Mouse (Mus musculus) thymus, postnatal 4 days (tissue): ENCODE data around the gene Msh5.

ENCODE experiments used
- DNase-seq: peaks from one replicate; pipeline ENCODE4 v3.0.0; 2021

Msh5 gene

DNA sequence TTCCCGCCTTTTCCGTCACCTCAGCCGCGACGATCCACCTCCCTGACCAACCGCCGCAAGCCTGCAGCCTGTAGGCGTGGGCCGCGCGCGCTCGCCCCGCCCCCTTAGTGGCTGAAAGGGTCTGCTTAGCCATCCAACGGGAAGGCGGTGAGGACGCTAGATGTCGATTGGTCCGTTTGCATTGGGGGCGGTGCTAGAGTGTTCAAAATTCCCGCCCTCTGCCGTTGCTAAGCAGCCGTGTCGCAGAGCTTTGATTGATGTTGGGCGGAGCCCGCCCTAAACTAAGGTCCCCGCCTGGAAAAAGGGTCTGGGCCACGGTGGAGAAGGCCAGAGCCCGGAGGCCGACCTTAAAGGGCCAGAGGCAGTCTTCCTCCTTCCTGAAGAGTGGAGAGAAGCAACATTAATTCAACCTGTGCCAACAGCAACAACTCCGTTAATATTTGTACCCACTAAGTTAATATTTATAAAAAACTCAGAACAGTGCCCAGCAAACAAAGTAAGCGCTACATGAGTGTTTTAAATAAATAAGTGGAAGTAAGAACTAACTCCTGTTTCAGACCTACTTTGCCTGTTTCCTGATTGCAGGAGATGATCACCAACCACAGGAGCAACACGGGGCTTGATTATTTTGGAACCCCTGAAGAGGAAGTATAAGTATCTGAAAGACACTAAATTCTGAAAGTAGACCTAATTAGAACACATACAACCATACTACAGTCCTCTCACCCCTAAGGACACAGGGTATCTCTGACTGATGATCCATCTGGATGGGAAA is at the start of gene Msh5:
Msh5 (minus strand) TSS at position 65 of the 775 bp plus-strand sequence.
- peak; percentile 98 for DNase-seq

GRCm38 (mm10) chr17:35094475-35095365 is 48.2 kb upstream of the Msh5 start:
- no peak for DNase-seq

DNA sequence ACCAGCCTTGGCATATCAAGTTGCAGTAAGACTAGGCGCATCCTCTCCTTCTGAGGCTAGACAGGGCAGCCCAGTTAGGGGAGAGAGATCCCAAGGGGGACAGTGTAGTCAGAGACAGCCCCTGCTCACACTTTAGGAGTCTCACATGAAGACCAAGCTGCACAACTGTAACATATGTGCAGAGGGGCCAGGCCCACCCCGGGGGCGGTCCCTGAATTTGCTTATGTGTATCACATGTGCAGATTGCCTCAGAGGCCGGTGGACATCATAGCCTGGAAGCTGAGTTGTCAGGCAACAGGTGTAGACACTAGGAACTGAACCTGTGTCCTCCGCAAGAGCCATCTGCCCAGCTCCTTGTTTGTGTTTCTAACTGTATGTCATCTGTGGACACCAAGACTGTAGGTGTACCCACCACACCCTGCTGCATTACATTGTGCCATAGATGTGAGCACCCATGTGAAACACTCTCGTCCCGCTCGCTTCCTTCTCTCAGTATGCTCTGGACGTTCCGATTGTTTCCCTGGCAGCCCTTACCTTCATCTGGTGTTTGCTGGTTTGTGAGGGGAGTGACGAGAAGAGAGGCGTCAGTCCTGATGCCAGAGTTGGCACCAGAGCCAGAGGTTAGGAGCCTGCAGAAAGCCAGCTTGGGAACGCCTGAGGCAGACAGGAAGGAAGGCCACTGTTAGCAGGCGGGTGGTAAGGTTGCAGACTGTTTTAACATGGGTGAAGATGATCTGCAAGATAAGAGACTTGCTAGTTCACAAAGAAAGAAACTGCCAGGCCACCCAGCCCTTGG is 46.1 kb upstream of the Msh5 start:
- DNase-seq = no peak

- no peak for DNase-seq
Measured at GRCm38 (mm10) chr17:35090166-35090932, 43.8 kb upstream of the Msh5 start.

GRCm38 (mm10) chr17:35088825-35089644 is 42.5 kb upstream of the Msh5 start, which contains the start of gene Abhd16a:
Gene Abhd16a, plus strand, starts transcription at chr17:35089263.
- peak; percentile 95 for DNase-seq

- DNase-seq = peak; percentile 49
Measured at GRCm38 (mm10) chr17:35088151-35088550, 41.6 kb upstream of the Msh5 start.

DNA sequence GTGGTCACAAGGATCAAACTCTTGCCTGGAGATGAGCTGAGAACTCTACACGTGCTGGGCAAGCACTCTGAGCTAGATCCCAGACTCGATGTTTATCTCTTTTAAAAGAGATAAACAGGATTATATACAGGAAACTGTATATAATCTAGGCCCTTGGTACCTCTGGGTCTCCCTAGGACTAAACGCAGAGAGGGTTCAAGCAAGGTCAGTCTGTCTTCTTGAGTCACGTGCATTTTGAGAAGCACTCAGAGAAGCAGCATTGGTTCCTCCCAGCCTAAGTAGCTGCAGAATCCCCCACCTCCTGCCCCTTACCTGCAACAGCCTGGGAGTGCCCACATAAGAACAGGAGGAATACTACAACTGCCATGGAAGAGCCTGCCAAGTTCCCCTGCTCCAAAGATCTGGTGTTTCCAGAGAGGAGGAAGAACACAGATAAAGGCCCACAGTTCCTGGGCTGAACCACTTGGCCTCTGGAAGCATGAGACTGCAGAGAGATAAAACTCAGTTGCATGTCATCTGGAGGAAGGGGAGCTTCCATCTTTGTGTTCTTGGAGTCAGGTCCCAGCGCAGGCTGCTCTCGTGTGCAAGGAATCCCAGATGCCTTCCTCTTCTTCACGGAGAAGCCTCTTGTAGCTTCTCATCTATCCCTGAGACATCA is 38.8 kb upstream of the Msh5 start, which contains the start of gene Ly6g6f:
Ly6g6f (minus strand) TSS at position 403 of the 658 bp plus-strand sequence.
- DNase-seq = no peak

DNA sequence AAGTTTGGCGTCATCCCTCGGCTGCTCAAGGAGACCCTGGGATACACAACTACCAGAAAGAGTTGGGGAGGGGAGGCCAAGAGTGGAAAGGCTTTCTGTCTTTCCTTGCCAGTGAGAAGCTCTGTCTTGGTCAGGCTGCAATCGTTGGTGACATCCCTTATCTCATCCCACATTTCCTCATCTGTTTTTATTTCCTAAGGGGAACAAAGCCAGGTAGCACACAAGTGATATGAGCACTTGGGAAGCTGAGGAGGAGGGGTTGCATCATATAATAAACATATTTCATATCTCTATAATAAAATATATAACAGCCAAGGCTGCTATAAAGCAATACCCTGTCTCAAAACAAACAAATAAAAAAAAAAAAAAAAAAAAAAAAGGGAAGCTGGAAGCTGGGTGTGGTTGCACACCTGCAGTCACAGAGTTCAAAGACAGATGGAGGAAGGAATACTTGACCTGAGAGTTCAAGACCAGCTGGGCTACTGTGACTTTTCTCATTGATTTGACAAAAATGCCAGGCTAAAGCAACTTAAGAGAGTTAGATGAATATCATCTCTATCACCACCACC is 37.5 kb upstream of the Msh5 start:
- no peak for DNase-seq

GRCm38 (mm10) chr17:35082841-35083576 is 36.5 kb upstream of the Msh5 start:
- DNase-seq = no peak

GRCm38 (mm10) chr17:35080710-35081109 is 34.2 kb upstream of the Msh5 start:
- DNase-seq = no peak

- DNase-seq = no peak
Measured at GRCm38 (mm10) chr17:35080248-35080647, 33.7 kb upstream of the Msh5 start.

DNA sequence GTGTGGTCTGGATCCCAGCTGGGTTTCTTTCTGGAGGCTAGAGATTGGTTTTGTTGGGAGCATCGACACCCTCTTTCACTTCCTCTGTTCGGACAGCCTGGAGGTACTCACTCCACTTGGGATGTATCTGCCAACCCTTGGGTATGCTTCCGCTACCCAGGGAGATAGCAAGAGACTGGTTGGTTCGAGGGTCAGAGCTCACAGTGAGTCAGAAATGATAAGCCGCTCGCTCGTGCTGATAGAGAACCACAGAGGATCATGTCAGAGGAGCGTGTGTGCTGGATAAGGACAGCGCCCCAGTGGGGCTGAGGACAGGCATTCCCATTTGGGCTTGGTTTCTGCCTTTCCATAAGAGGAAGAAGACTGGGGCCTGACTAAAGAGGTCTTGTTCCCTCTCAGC is 33.2 kb upstream of the Msh5 start:
- no peak for DNase-seq

- no peak for DNase-seq
Measured at GRCm38 (mm10) chr17:35077786-35078233, 31.3 kb upstream of the Msh5 start, which contains the start of gene Ly6g6d. Gene Ly6g6d, minus strand, starts transcription at chr17:35078065.

DNA sequence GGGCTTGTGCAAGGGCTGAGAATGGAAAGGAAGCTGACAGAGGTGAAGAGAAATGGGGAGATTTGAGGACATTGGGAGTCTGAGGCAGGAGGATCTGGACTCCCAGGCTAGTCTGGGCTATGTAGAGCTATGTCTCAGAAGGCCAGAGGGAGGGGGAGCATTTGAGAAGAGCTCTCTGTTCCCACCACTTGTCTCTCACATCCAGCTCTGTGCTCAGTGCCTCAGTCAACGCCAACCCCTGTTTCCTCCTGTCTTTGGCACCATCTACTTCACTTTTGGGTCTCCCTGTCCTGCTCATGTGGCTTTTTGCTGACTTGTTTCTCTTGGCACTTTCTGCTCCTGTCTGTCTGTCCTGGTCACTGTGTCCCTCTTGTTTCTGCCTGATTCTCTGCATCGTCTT is 30.7 kb upstream of the Msh5 start:
- no peak for DNase-seq

DNA sequence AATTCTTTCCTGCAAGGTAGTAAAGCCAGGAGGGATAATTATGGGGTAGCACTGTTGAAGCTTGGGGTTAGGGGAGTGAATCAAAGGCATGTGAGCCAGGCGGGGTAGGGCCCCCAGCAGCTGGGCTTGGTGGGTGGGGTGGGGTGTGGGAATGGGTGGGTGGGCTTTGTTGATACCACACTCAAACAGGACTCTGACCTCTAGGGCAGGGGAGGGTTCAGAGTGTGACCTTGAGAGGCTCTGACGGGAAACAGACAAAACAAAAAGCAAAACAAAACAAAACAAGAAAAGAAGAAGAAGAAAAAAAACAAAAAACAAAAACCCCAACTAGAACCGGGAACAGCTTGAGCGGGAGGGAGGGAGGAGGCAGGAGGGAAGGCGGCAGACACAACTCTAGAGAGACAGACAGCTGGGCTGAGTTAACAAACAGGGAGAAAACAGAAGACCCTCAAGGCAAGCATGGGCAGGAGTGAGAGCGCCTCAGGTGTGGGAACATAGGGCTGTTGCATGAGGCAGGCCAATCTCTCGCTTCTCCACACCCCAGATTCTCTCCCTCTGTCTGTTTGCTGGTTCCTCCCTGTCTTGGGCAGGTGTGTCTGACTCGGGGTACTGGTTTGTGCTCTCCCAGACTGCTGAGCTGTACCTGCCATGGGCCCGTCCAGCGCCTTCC is 30.1 kb upstream of the Msh5 start, which contains the start of gene Ly6g6e:
Ly6g6e (plus strand) TSS at position 396 of the 670 bp plus-strand sequence.
- DNase-seq = no peak

DNA sequence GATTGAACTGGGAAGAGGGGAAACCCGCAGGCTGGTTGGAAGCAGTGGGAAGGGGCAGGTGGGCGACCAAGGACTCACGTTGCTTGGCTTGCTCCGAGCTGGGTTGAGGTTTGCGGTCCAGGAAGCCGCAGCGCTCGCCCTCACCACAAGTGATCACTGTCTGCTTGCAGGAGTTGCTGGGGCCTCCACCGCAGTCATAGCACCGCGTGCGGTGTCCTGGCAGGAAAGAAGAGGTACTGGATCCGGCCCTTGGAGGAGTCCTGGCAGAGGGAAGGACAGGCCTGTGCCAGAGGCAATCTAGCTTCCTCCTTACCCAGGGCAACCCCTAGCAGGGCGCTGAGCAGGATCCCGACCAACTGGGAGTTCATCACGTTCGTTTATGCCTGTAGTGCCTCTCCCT is 27.6 kb upstream of the Msh5 start:
- DNase-seq = peak; percentile 57

DNA sequence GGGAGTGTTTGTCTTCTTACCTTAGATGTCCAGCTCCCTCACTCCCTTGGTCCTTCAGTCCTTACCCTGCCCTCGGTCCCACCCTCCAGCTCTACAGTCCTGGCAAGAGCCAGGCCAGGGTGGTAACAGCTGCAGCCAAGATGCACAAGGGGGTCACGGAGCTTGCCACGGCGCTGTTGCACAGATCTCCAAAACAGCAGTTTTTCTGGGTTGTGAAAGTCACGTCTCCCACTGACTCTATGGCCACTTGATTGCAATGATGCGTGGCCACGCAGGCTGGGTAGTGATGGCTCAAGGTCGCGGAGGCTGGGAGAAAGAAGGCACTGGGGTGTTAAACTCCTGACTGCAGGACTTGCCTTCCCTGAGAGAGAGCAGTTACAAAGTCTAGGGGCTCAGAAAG is 24.9 kb upstream of the Msh5 start:
- peak; percentile 50 for DNase-seq

DNA sequence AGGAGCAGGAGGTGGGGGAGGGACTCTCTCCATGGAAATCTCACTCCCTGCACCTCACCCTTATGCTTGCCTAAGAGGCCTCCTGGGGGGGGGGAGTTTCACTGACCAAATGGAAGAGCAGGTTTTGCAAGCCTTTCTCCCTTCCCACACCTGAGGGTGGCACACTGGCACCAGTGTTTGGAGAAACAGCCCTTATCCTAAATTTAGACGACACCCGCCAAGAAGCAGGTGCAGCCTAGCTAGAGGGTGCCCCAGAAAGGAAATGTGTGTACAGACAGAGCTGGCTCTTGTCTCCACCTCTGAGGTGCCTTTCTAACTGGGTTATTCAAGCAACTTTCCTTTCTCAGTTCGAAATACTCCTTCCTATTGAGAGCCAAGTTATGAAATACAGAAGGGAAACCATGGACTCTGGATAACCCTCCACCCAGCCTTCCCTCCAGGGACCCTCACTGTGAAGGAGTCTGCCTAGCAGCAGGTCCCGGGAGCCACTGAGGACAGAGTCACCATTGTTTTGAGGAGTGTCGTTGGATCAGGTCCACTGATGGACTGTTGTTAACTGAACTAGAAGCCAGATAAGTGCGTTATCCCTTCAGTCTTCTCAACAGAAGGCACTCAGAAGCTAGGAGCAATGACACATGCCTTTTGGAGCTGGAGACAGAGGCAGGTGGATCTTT is 24.1 kb upstream of the Msh5 start:
- peak; percentile 67 for DNase-seq
